In genomic region chr16:52508633-52509379, GRCm38 (mm10) we compare ENCODE assay signal across 27 mouse cellular contexts. TPM values are rescaled to one million over a fixed set of nuclear protein-coding genes. Genes with fewer than 3 reads are reported as not detected.
DNase-seq lines count a peak whose midpoint lies in the region; ATAC-seq and TF ChIP-seq lines count a peak whose summit lies in the region.
"Had no signal": no experiment of that assay in that cellular context is flagged by ENCODE, and none has a peak within 500 bp of the region (broad histone marks: within the 10 kb centered on the region; RNA-seq: fewer than 3 reads in every experiment).

No protein-coding gene starts in this region.

- no peak for TF ChIP-seq CTCF in lung, postnatal 0 days (IDR thresholded peaks at IDR 0.05)

- 37% methylated on average over 10 of the region's 10 CpGs for WGBS in lung, postnatal 0 days

- no peaks in the 10 kb centered on the region for H3K27me3 ChIP-seq in lung, postnatal 0 days (replicated peaks; ENCODE audit: insufficient read depth, low read length)
- H3K27me3 ChIP-seq: kidney, embryonic 15.5 days; limb, embryonic 15.5 days; liver, embryonic 13.5 days; midbrain, embryonic 13.5 days; neural tube, embryonic 13.5 days had no signal

- no peak overlapping the region for H3K27ac ChIP-seq in lung, postnatal 0 days (ENCODE audit: low read length)
- H3K27ac ChIP-seq: kidney, embryonic 15.5 days; limb, embryonic 10.5 days; limb, embryonic 15.5 days; liver, embryonic 13.5 days; macrophage; midbrain, embryonic 13.5 days; neural tube, embryonic 13.5 days had no signal

- H3K4me3 ChIP-seq in lung, postnatal 0 days (ENCODE audit: low read depth, low read length), result no peak overlapping the region
- H3K4me3 ChIP-seq: kidney, embryonic 15.5 days; limb, embryonic 10.5 days; limb, embryonic 15.5 days; liver, embryonic 13.5 days; midbrain, embryonic 13.5 days; neural tube, embryonic 13.5 days had no signal

- no peak overlapping the region for H3K9ac ChIP-seq in lung, postnatal 0 days (replicated peaks; ENCODE audit: low read depth)
- H3K9ac ChIP-seq: kidney, embryonic 15.5 days; limb, embryonic 15.5 days; liver, embryonic 13.5 days; midbrain, embryonic 13.5 days; neural tube, embryonic 13.5 days had no signal

- intact Hi-C loops in heart, postnatal 25 days (cut with DNase I), result no loop called here

- H3K4me2 ChIP-seq in lung, postnatal 0 days (replicated peaks; ENCODE audit: low read depth, low read length), result no peak overlapping the region
- H3K4me2 ChIP-seq: kidney, embryonic 15.5 days; limb, embryonic 15.5 days; liver, embryonic 13.5 days; midbrain, embryonic 13.5 days; neural tube, embryonic 13.5 days had no signal

- H3K9me3 ChIP-seq in lung, postnatal 0 days (ENCODE audit: low read length), result no peaks in the 10 kb centered on the region
- H3K9me3 ChIP-seq: kidney, embryonic 15.5 days; limb, embryonic 10.5 days; limb, embryonic 15.5 days; liver, embryonic 13.5 days; midbrain, embryonic 13.5 days; neural tube, embryonic 13.5 days had no signal

- no peaks in the 10 kb centered on the region for H3K4me1 ChIP-seq in lung, postnatal 0 days (ENCODE audit: insufficient read depth, low read depth, low read length)
- H3K4me1 ChIP-seq: kidney, embryonic 15.5 days; limb, embryonic 10.5 days; limb, embryonic 15.5 days; liver, embryonic 13.5 days; midbrain, embryonic 13.5 days; neural tube, embryonic 13.5 days had no signal

- TF ChIP-seq EP300 in lung, postnatal 0 days (IDR thresholded peaks at IDR 0.05), result no peak

- no peak for ATAC-seq in lung, postnatal 0 days
- ATAC-seq: activated CD4-positive, CD25-positive, alpha-beta regulatory T cell, adult 4 months; hindbrain, embryonic 16.5 days; midbrain, embryonic 13.5 days had no signal

- peak; percentile 74 for DNase-seq in heart, adult 11 months
- DNase-seq in heart, postnatal 25 days (ENCODE audit: low spot score), result no peak
- DNase-seq in lung, postnatal 0 days (ENCODE audit: low spot score), result peak; percentile 19
- DNase-seq in lung, adult 18-20 months, result no peak
- DNase-seq in lung, postnatal 10 days, result peak; percentile 16
- DNase-seq in left cerebral cortex, adult 9 months (ENCODE audit: low spot score in 2 of 2), result no peak
- DNase-seq: adrenal gland, adult 2 months; adrenal gland, postnatal 36 days; B cell, adult 2 months; cerebellum, adult 2 months; cerebellum, postnatal 25 days; gastrocnemius, postnatal 10 days; heart, postnatal 14 days; kidney, adult 18-20 months; kidney, postnatal 36 days; layer of hippocampus, postnatal 36 days; liver, embryonic 13.5 days; retina, postnatal 1 day; right cerebral cortex, postnatal 14 days had no signal

- H3K36me3 ChIP-seq in lung, postnatal 0 days (ENCODE audit: insufficient read depth, low read length), result no peaks in the 10 kb centered on the region
- H3K36me3 ChIP-seq: kidney, embryonic 15.5 days; limb, embryonic 10.5 days; limb, embryonic 15.5 days; liver, embryonic 13.5 days; midbrain, embryonic 13.5 days; neural tube, embryonic 13.5 days had no signal

RNA-seq across cellular contexts. Expression of gene Alcam, which starts 54.9 kb away (rescaled TPM):
- total RNA-seq in heart, postnatal 25 days (2021), result 1 to 10 TPM; 2.8 to 4.0 TPM
- 68.9 and 79.4 TPM in 2 replicates for polyA plus RNA-seq in lung, postnatal 0 days (2015; fragmentation: Nextera tagmentation; extraction: Ambion mirVana)

Comparison
In these comparisons a context has a peak if more than half of its experiments do, and no peak if none do; other contexts are left out.
1. DNase-seq: peak in heart, adult 11 months (single experiment), lung, postnatal 0 days (single experiment) and lung, postnatal 10 days (single experiment); none in heart, postnatal 25 days (single experiment), lung, adult 18-20 months (0 of 2) and left cerebral cortex, adult 9 months (0 of 2).